Mouse (Mus musculus): ENCODE results near the gene Fuz. TPM values are rescaled to one million over a fixed set of nuclear protein-coding genes. Genes with fewer than 3 reads are reported as not detected.

The Fuz gene
- polyA plus RNA-seq, 1 experiment from 2014 or later = 24.0 TPM

DNA sequence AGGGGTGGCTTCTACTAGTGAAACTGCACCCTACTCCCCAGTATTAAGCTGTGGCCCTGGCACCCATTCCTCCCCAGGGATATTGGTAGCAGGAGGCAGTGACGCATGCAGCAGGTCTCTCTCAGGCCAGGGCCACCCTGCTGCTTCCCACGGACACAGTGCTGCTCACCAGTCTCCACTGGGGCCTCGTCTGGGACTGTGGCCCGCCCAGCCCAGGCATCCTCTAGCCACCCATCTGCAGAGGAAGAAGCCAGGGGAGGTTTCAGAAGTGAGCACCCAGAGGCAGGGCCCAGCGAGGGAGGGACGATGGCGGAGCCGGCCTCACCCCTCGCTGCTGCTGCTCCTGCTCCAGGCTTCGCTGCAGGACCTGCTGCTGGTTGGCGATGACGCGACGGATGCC is 32.7 kb upstream of the Fuz start:
- WGBS = 87% methylated on average over 14 of the region's 14 CpGs
- Histone ChIP-seq H3K9me3 (no peaks in the 10 kb centered on the region), H3K27me3 (no peaks in the 10 kb centered on the region), H3K4me1 (peaks cover 69% of the 10 kb centered on the region), H3K36me3 (peaks cover 43% of the 10 kb centered on the region), H3K27ac (no peak overlapping the region), H3K4me2 (no peak overlapping the region), H3K4me3 (no peak overlapping the region), H3K9ac (no peak overlapping the region)
- no peak for ATAC-seq (ENCODE audit: borderline replicate concordance, extremely low read depth, low FRiP score, low TSS enrichment)

GRCm38 (mm10) chr7:44863982-44864494 is 31.8 kb upstream of the Fuz start:
- no peak for ATAC-seq (ENCODE audit: borderline replicate concordance, extremely low read depth, low FRiP score, low TSS enrichment)
- Histone ChIP-seq H3K4me2 (no peak overlapping the region), H3K27me3 (no peaks in the 10 kb centered on the region), H3K27ac (no peak overlapping the region), H3K4me3 (no peak overlapping the region), H3K4me1 (peaks cover 67% of the 10 kb centered on the region), H3K36me3 (peaks cover 43% of the 10 kb centered on the region), H3K9me3 (no peaks in the 10 kb centered on the region), H3K9ac (no peak overlapping the region)
- WGBS = 80% methylated on average over 11 of the region's 11 CpGs

DNA sequence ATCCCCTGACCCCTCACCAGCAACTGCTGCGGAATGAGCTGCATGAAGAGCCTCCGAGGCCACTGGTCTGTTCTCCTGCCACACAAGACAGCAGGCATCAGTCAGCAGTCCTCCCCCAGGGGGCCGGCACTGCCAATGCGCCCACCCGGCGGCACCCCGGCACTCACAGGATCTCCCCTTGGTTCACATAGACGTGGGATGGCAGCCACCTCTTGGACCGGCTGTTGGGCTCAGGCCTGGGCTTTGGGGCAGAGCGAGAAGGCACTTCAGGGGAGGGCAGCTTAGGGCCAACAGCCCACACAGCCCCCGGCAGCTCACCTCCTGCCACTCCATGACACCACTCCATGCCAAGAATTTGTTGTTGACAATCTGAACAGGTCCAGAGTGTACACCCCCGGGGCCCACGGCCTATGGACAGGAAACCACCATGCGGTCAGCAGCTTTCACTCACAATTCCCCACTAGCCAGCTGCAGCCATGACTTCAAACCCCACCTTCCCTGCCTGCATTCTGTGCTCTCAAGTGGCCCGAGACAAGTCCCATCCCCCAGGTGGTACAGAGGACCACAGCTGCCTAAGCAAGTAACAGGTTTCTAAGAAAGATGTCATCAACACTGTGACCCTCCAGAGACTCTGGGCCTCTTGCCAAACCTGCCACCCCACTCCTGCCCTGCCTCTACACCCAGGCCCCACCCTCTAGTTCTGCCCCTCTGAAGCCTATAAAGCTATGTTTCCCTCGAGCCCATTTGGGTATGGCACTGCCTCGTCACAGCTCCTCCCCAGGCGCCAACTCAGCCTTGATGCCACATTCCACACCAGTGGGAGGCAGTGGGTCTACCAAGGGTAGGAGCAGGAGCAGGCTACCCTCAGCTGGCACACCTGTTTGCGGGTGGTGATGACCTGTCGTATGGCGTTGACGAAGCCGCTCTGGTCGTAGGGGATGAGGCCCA is 31.0 kb upstream of the Fuz start:
- no peaks in the 10 kb centered on the region for H3K27me3 ChIP-seq
- no peak overlapping the region for H3K4me2 ChIP-seq
- peaks cover 67% of the 10 kb centered on the region for H3K4me1 ChIP-seq
- H3K4me3 ChIP-seq = no peak overlapping the region
- H3K36me3 ChIP-seq = peaks cover 43% of the 10 kb centered on the region
- 70% methylated on average over 24 of the region's 24 CpGs for WGBS
- H3K9me3 ChIP-seq = no peaks in the 10 kb centered on the region
- peak overlapping the region; percentile 21 for H3K9ac ChIP-seq
- H3K27ac ChIP-seq = peak overlapping the region; percentile 25; the same call in 1 of the 2 replicates
- ATAC-seq (ENCODE audit: borderline replicate concordance, extremely low read depth, low FRiP score, low TSS enrichment) = no peak

DNA sequence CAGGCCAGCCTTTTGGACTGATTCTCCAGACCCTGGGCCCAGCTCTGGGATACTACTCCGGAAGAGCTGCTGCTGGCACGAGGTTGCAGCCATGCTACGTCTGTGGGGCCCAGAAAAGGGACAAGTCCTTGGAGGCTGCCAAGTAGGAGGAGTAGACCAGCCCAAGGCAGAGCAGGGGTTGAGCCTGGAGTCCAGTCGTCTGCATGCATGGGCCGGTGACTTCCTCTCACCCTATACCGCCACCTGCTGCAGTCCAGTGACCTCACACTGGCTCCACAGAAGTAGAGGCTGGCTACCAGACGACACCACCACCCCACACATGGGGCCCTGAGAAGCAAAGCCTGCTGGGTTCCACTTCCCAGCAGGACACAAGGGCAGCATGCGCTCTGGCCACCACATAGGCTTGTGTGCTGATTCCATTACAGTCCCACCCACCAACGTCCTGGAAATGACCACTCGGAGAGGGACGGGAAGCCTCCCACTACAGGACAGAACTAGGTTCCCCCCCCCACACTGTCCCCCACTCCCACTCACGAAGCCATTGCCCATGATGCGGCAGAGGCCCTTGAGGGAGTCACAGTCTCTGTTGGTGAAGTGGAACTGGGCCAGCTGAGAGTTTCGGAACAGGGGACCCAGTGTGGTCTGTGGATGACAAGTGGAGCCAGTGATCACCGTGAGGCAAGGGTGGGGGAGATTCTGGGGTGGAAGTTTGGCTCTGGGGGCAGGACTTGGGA is 29.4 kb upstream of the Fuz start:
- Histone ChIP-seq H3K4me2 (peak overlapping the region; percentile 71), H3K4me3 (peak overlapping the region; percentile 99), H3K4me1 (peaks cover 60% of the 10 kb centered on the region), H3K27ac (peak overlapping the region; percentile 100), H3K9me3 (no peaks in the 10 kb centered on the region), H3K36me3 (peaks cover 42% of the 10 kb centered on the region), H3K27me3 (no peaks in the 10 kb centered on the region), H3K9ac (peak overlapping the region; percentile 100)
- peak; percentile 3; the same call in 1 of the 2 replicates for ATAC-seq (ENCODE audit: borderline replicate concordance, extremely low read depth, low FRiP score, low TSS enrichment)
- 41% methylated on average over 15 of the region's 15 CpGs for WGBS

GRCm38 (mm10) chr7:44867010-44867702 is 28.7 kb upstream of the Fuz start:
- H3K27ac ChIP-seq = peak overlapping the region; percentile 100
- no peak for ATAC-seq (ENCODE audit: borderline replicate concordance, extremely low read depth, low FRiP score, low TSS enrichment)
- peaks cover 35% of the 10 kb centered on the region for H3K36me3 ChIP-seq
- H3K4me2 ChIP-seq = peak overlapping the region; percentile 71
- peak overlapping the region; percentile 99 for H3K4me3 ChIP-seq
- no peaks in the 10 kb centered on the region for H3K9me3 ChIP-seq
- peaks cover 55% of the 10 kb centered on the region for H3K4me1 ChIP-seq
- H3K9ac ChIP-seq = peak overlapping the region; percentile 100
- H3K27me3 ChIP-seq = no peaks in the 10 kb centered on the region
- WGBS = 44% methylated on average over 19 of the region's 19 CpGs

GRCm38 (mm10) chr7:44867802-44868201 is 28.1 kb upstream of the Fuz start:
- Histone ChIP-seq H3K4me3 (peak overlapping the region; percentile 99), H3K9me3 (no peaks in the 10 kb centered on the region), H3K36me3 (peaks cover 29% of the 10 kb centered on the region), H3K27ac (peak overlapping the region; percentile 100), H3K4me2 (peak overlapping the region; percentile 71), H3K4me1 (peaks cover 51% of the 10 kb centered on the region), H3K9ac (peak overlapping the region; percentile 100), H3K27me3 (no peaks in the 10 kb centered on the region)
- ATAC-seq (ENCODE audit: borderline replicate concordance, extremely low read depth, low FRiP score, low TSS enrichment) = no peak
- 25% methylated on average over 9 of the region's 9 CpGs for WGBS

- H3K36me3 ChIP-seq = peaks cover 22% of the 10 kb centered on the region
- peaks cover 53% of the 10 kb centered on the region for H3K4me1 ChIP-seq
- H3K27me3 ChIP-seq = no peaks in the 10 kb centered on the region
- peak overlapping the region; percentile 100 for H3K27ac ChIP-seq
- H3K9me3 ChIP-seq = no peaks in the 10 kb centered on the region
- peak overlapping the region; percentile 100 for H3K9ac ChIP-seq
- WGBS = 5% methylated on average over 16 of the region's 16 CpGs
- H3K4me2 ChIP-seq = peak overlapping the region; percentile 71
- peak overlapping the region; percentile 99 for H3K4me3 ChIP-seq
- no peak for ATAC-seq (ENCODE audit: borderline replicate concordance, extremely low read depth, low FRiP score, low TSS enrichment)
Observed at GRCm38 (mm10) chr7:44868465-44868864, 27.4 kb upstream of the Fuz start.

GRCm38 (mm10) chr7:44868919-44869696 is 26.8 kb upstream of the Fuz start:
- H3K27me3 ChIP-seq = no peaks in the 10 kb centered on the region
- WGBS = under 1% methylated on average over 105 of the region's 108 CpGs
- peak overlapping the region; percentile 100 for H3K27ac ChIP-seq
- H3K36me3 ChIP-seq = peaks cover 15% of the 10 kb centered on the region
- H3K4me3 ChIP-seq = peak overlapping the region; percentile 99
- peak overlapping the region; percentile 71 for H3K4me2 ChIP-seq
- peak; percentile 64 for ATAC-seq (ENCODE audit: borderline replicate concordance, extremely low read depth, low FRiP score, low TSS enrichment)
- peaks cover 52% of the 10 kb centered on the region for H3K4me1 ChIP-seq
- H3K9ac ChIP-seq = peak overlapping the region; percentile 100
- no peaks in the 10 kb centered on the region for H3K9me3 ChIP-seq

- Histone ChIP-seq H3K4me2 (peak within 1 kb of the TSS; percentile 71), H3K9ac (peak within 1 kb of the TSS; percentile 100), H3K9me3 (no peaks in the 10 kb centered on the region), H3K4me3 (peak within 1 kb of the TSS; percentile 99), H3K27ac (peak within 1 kb of the TSS; percentile 100), H3K36me3 (peaks cover 7% of the 10 kb centered on the region; the same call in 1 of the 2 replicates), H3K27me3 (no peaks in the 10 kb centered on the region), H3K4me1 (peaks cover 44% of the 10 kb centered on the region)
- peak; percentile 93 for ATAC-seq (ENCODE audit: borderline replicate concordance, extremely low read depth, low FRiP score, low TSS enrichment)
- 2% methylated on average over 29 of the region's 29 CpGs for WGBS
Observed at GRCm38 (mm10) chr7:44869697-44870528, 26.0 kb upstream of the Fuz start, which contains the start of gene Ptov1. Gene Ptov1 (minus strand): TSS chr7:44869788.

- Histone ChIP-seq H3K27ac (peak overlapping the region; percentile 100), H3K4me1 (peaks cover 37% of the 10 kb centered on the region), H3K36me3 (0 out of 2 replicates have a peak, but pooled peaks cover 1% of the 10 kb centered on the region), H3K4me3 (peak overlapping the region; percentile 99), H3K27me3 (no peaks in the 10 kb centered on the region), H3K9ac (peak overlapping the region; percentile 100; the same call in 1 of the 2 replicates), H3K4me2 (peak overlapping the region; percentile 71), H3K9me3 (no peaks in the 10 kb centered on the region)
- 78% methylated on average over 6 of the region's 6 CpGs for WGBS
- ATAC-seq (ENCODE audit: borderline replicate concordance, extremely low read depth, low FRiP score, low TSS enrichment) = no peak
Observed at GRCm38 (mm10) chr7:44870614-44871013, 25.3 kb upstream of the Fuz start.
